Mouse (Mus musculus): ENCODE measurements at regions not wholly inside any gene's neighbourhood (a gene's known extent, or its start where the extent isn't known, plus 50 kb on each side); places are given as distances from the start of the nearest gene placed in this dataset.

DNA sequence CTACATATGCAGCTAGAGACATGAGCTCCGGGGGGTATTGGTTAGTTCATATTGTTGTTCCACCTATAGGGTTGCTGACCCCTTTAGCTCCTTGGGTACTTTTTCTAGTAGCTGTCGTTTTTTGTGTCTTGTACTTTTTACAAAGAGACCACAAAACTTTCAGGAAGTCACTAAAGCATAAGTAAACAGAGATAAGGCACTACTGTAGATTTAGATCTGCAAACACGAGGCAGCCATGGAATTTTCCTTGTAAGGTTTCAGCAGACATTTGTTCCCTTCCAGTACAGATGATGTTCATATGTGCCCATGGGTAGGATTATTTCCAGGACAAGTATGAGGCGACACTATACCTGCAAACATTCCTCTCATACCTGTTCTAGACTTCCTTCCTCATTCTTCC lies 439.6 kb upstream of the Acvr2a start:
- TF ChIP-seq MYOG (IDR thresholded peaks at IDR 0.05; ENCODE audit: control insufficient read depth, extremely low read depth, insufficient read length), result no peak
- TF ChIP-seq CTCF (IDR thresholded peaks at IDR 0.05; ENCODE audit: control insufficient read depth, insufficient read depth, insufficient read length), result no peak
- TF ChIP-seq MYOD1 (IDR thresholded peaks at IDR 0.05; ENCODE audit: control insufficient read depth, insufficient read length, low read depth), result no peak

All from C2C12 (cell line).